Mouse (Mus musculus): Measurements from ENCODE around the gene Stt3a.

Gene Stt3a

GRCm38 (mm10) chr9:36716624-36717023 is 50.9 kb downstream of the Stt3a start:
- no peak for DNase-seq (ENCODE audit: low read depth)

- DNase-seq (ENCODE audit: low read depth): no peak
Observed at GRCm38 (mm10) chr9:36707304-36707703, 60.2 kb downstream of the Stt3a start.

- no peak for DNase-seq (ENCODE audit: low read depth)
Observed at GRCm38 (mm10) chr9:36705923-36706322, 61.6 kb downstream of the Stt3a start.

GRCm38 (mm10) chr9:36694276-36694675 is 73.2 kb downstream of the Stt3a start:
- DNase-seq (ENCODE audit: low read depth): no peak

GRCm38 (mm10) chr9:36692920-36693319 is 74.6 kb downstream of the Stt3a start, which contains the start of gene Acrv1:
TSS of gene Acrv1 (plus strand) at chr9:36693220.
- no peak for DNase-seq (ENCODE audit: low read depth)

GRCm38 (mm10) chr9:36687329-36687728 is 80.2 kb downstream of the Stt3a start:
- DNase-seq (ENCODE audit: low read depth): no peak

- no peak for DNase-seq (ENCODE audit: low read depth)
Observed at GRCm38 (mm10) chr9:36681424-36681823, 86.1 kb downstream of the Stt3a start.
